Mouse (Mus musculus) liver, embryonic 16.5 days (tissue): ENCODE data around the gene Ankrd11. TPM values are rescaled to one million over a fixed set of nuclear protein-coding genes. Genes with fewer than 3 reads are reported as not detected.

ENCODE experiments used
- polyA plus RNA-seq: library from polyadenylated mRNA; unstranded; fragments of >200 nt; fragmentation: Nextera tagmentation; extraction: Ambion mirVana; gene quantifications from 2 replicates; pipeline ENCODE4 v1.2.1, GENCODE M21; 2015

Ankrd11 gene
- polyA plus RNA-seq, 1 experiment from 2014 or later = 8.6 TPM

Other genes starting within 250 kb of the Ankrd11 start
- 0.21 and 0.38 TPM in 2 replicates for gene Cdh15, start 194.3 kb downstream of the Ankrd11 start, polyA plus RNA-seq
- gene Spg7, start 20.7 kb upstream of the Ankrd11 start, polyA plus RNA-seq = 19.9 and 20.7 TPM in 2 replicates
- 732 and 803 TPM in 2 replicates for gene Rpl13, start 60.1 kb upstream of the Ankrd11 start, polyA plus RNA-seq
- 0.29 and 0.32 TPM in 2 replicates for gene Cpne7, start 75.1 kb upstream of the Ankrd11 start, polyA plus RNA-seq
- 0.74 and 0.89 TPM in 2 replicates for gene Sult5a1, start 116.0 kb upstream of the Ankrd11 start, polyA plus RNA-seq
- 0.12 and 0.39 TPM in 2 replicates for gene Dpep1, start 144.0 kb upstream of the Ankrd11 start, polyA plus RNA-seq
- 55.9 and 59.6 TPM in 2 replicates for gene Chmp1a, start 170.5 kb upstream of the Ankrd11 start, polyA plus RNA-seq
- gene Spata33, start 170.6 kb upstream of the Ankrd11 start, polyA plus RNA-seq = 0.14 and 0.21 TPM in 2 replicates
- 8.8 and 8.9 TPM in 2 replicates for gene Cdk10, start 182.6 kb upstream of the Ankrd11 start, polyA plus RNA-seq
- gene Spata2l, start 194.0 kb upstream of the Ankrd11 start, polyA plus RNA-seq = 3.2 and 3.3 TPM in 2 replicates
- gene Zfp276, start 211.9 kb upstream of the Ankrd11 start, polyA plus RNA-seq = 7.5 and 7.8 TPM in 2 replicates
- 4.8 and 5.6 TPM in 2 replicates for gene Vps9d1, start 212.1 kb upstream of the Ankrd11 start, polyA plus RNA-seq